Mouse (Mus musculus) erythroblast, embryonic 14.5 days (primary cell): ENCODE data around the gene Ceacam16.

Source experiments
- GATA1 ChIP-seq: IDR thresholded peaks from 2 replicates; pipeline ENCODE4 v1.6.1; 2012; ENCODE audit warnings: low read length, inconsistent platforms, mixed read lengths
- TAL1 ChIP-seq: IDR thresholded peaks from 3 replicates; pipeline ENCODE4 v1.6.1; 2012; ENCODE audit warnings: low read length, inconsistent platforms, mixed read lengths

DNA sequence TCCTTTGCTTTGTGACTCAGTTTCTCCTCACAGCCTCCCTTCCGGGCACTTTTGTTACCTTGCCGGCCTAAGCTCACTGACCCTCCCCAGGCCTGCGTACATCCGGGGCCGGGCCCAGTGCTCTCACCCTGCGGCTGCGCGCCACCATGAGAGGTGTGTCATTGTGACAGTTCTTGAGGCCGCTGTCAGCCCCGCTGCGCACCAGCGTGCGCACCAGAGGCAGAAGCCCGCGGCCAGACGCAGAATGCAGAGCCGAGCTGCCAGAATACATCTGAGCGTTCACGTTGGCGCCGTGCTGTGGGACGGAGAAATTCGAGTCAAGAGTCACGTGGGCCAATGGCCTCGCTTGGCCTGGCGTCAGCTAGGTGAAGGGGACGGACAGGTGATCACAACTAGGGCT lies 51.7 kb downstream of the Ceacam16 start:
- TF ChIP-seq GATA1 (no peak), TAL1 (no peak)
